Mouse (Mus musculus) megakaryocyte-erythroid progenitor cell, adult 5-6 weeks (primary cell): ENCODE results near the gene March8. TPM values are rescaled to one million over a fixed set of nuclear protein-coding genes. Genes with fewer than 3 reads are reported as not detected.
A peak's percentile ranks its signal among the peaks of the same experiment; 100 is the strongest.

ENCODE experiments used
- ATAC-seq: replicated peaks from 2 replicates; pipeline ENCODE4 v1.8.0; 2016; ENCODE audit warnings: mild to moderate bottlenecking, inconsistent platforms; ENCODE audit not compliant: severe bottlenecking, poor library complexity, low FRiP score, low TSS enrichment
- total RNA-seq, 2 experiments: library from RNA; stranded (forward) in 1 of 2; stranded (reverse) in 1 of 2; fragments of 200-1000, 215-1000 nt in 1 of 2; fragments of >200 nt in 1 of 2; fragmentation: Nextera tagmentation in 1 of 2; gene quantifications; 2 replicates each; pipeline ENCODE4 v1.2.3; 2014 to 2017

The March8 gene
- total RNA-seq, 2 experiments from 2014 or later, result 47.0 to 48.1 TPM

DNA sequence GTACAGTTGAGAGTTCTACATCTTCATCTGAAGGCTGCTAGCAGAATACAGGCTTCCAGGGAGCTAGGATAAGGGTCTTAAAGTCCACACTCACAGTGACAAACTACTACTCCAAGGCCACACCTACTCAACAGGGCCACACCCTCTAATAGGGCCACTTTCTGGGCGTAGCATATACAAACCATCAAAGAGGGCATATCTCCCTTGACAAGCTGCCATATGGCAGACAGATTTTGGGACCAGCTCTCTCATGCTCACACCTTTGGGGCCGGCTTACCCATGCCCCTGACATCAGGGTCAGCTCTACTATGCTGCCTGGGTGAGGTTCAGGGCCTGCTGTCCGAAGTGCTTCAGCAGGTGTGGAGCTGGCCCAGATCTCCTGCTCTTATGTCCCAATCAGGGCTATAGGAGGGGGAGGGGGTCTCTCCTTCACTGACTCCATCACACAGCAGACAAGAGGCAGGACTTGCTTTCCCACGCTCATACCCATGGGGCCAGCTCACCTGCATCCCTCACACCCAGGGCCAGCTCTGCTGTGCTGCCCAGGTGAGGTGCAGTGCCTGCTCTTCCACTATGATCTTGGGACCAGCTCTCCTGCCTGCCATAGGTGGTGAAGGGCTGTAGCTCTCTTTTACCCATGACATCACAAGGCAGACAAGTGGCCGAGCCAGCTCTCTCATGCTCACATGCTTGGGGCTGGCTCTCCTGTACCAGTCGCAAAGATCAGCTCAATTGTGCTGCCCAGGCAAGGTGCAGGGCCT, 32.6 kb downstream of the March8 start:
- peak; percentile 93 for ATAC-seq

- no peak for ATAC-seq
These were observed 33.7 kb downstream of the March8 start for GRCm38 (mm10) chr6:116371500-116371899.

GRCm38 (mm10) chr6:116374136-116374535, 36.3 kb downstream of the March8 start:
- ATAC-seq, result no peak

GRCm38 (mm10) chr6:116374618-116375017, 36.8 kb downstream of the March8 start:
- no peak for ATAC-seq

- ATAC-seq, result peak; percentile 70
These were observed 41.1 kb downstream of the March8 start for GRCm38 (mm10) chr6:116378892-116379291.

GRCm38 (mm10) chr6:116380157-116380556, 42.3 kb downstream of the March8 start:
- no peak for ATAC-seq

- ATAC-seq, result no peak
These were observed 43.8 kb downstream of the March8 start for GRCm38 (mm10) chr6:116381605-116382004.

DNA sequence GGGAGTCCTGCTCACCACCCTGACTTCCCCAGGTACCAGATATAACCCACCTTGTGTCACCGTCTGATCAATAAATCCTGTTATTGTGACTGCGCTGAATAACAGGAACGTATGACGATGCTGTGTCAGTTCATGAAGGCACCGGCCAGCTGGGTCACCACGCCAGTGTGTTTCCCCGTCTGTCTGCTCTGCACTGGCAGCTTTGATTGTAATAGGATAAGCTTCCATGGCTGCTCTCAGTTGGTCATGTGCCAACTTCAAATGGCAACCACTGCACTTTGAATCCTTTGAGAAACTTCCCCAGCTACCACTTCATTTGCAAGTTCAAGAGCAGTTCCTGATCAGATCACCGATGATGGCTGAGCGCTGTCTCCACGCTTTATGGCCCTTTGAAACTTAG, 45.8 kb downstream of the March8 start:
- no peak for ATAC-seq

GRCm38 (mm10) chr6:116385194-116386044, 47.6 kb downstream of the March8 start:
- no peak for ATAC-seq

DNA sequence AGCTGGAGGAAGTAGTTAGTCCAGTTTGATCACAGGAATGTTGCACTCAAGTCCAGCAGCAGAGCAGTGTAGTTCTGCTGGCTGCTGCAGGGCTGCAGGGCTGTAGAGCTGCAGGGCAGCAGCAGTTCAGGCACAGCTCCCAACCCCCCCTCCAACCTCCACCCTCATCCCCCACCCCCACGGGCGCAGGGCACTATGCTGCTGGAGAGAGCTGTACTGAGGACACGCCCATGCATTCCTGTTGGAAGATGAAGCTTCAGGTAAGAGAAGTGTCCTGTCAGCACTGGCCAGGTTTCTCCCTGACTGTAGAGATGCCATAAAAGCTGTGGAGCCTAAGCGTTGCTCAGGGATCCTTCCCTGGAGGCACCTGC, 48.2 kb downstream of the March8 start:
- no peak for ATAC-seq

DNA sequence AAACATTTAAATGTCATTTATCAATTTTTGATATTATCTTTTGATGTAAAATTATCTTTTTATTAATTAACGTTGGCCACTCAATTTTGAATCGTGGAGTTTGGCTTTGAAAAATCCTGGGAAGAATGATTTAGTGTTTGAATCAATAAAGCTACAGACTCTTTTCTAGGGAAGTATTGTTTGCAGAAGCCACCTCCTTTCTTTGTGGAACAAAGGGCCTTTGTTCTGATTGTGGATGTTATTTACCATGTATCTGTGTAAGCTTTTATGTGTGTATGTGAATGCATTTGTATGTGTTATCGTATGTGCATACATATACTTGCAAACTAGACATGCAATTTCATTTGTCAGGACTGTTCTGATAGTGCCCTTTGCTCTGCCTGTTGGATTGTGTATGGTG, 48.7 kb downstream of the March8 start:
- no peak for ATAC-seq

- no peak for ATAC-seq
These were observed 50.2 kb downstream of the March8 start for GRCm38 (mm10) chr6:116388068-116388467.

DNA sequence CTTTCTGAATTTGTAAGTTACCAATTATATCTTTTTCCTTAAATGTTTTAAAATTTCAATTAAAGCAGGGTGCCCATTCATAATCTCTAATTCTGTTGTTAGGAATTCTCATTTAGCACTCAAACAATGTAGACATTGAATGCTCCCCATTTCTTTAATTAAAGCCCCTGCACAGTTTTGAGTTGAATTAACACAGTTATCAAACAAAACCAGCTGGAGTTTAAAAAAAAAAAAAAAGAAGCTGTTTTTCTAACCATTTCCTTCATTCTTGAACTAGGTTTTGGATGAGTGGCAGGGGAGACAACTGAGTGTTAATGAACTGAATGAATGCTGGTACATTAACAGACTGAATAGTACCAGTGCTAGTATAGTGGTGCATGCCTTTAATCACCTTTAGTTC, 51.7 kb downstream of the March8 start:
- ATAC-seq, result no peak

DNA sequence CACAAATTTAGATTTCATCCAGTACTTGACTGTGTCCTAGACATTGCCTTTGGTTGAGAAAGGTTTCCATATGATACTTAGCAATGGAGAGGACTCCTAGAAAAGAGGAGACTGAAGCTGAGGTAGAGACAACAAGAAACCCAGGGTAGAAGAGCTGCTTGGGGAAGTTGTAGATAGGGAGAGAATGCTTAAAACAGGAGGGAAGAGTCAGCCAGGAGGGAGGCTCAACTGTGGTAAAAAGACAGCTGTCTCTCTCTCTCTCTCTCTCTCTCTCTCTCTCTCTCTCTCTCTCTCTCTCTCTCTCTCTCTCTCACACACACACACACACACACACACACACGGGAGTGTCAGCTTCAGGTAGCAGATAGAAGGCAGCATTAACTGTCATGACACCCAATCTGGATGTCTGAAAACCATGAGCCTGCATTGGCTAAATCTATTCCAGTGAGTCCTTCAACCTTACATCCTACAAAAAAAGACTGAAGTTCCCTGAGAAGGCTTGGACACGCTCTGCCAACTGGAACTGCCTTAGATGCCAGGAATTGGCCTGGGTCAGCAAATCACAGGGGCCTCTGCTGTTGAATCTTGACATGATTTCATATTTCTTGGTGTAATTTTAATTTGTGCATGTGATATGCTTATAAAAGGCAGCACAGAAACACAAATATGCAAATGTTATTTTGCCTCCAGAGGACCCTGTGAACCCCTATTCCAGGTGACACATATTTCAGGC, 57.3 kb downstream of the March8 start:
- ATAC-seq, result no peak

- no peak for ATAC-seq
These were observed 59.8 kb downstream of the March8 start for GRCm38 (mm10) chr6:116397621-116398020.

DNA sequence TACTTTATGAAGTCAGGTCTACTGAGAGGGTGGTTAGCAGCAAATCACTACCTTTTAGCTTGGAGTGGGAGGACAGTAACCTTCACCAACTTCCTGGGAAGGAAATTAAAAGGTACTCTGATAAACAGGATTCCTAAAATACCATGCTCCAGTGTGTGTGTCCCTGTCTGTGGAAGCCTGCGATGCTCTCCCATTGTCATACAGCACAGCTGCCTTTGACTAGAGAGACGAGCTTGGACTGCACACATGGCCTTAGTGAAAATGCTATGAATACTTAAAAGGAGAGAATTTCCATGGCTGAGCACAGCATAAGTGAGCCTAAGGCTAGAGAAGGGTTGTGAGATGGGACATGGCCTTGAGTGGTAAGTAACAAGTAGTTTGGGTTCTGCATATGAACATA, 60.3 kb downstream of the March8 start:
- ATAC-seq, result no peak

- ATAC-seq, result no peak
These were observed 64.1 kb downstream of the March8 start for GRCm38 (mm10) chr6:116401746-116402423.

DNA sequence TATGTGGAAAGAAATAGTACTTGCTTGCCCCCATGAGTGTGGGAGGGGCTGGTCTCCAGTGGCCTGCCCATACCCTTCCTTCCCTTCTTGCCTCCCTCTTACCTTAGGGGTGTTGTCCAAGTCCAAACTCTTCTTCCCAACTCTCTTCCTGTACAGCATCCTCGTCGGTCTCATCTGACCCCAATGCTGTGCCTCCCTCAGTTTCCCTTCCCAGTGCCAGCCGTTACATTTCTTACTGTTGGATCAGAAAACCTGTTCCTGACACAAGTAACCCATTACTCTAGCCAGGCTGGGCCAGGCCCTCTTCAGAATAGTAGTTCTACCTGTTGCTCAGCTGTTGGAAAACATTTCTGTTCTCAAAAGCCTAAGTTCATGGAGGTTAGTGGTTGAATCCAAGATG, 64.6 kb downstream of the March8 start:
- ATAC-seq, result no peak

DNA sequence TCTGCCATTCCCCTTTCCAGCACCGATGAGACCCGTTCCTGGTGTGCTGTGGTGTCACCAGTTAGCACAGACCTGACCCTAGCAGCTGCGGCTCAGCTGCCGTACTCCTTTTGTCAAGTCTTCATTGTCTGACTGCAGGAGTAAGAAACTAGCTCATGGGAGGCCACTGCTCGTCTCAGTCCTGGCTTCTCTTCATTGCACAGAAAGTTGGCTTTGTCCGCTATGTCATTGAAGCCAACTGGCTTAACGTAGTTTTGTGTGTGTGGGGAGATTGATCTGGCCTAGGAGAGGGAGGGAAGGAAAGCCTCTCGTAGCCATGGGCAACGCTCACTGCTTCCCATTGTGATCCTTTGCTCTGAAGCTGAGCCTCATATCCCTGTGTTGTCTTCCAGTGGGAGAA, 67.4 kb downstream of the March8 start:
- ATAC-seq, result no peak

DNA sequence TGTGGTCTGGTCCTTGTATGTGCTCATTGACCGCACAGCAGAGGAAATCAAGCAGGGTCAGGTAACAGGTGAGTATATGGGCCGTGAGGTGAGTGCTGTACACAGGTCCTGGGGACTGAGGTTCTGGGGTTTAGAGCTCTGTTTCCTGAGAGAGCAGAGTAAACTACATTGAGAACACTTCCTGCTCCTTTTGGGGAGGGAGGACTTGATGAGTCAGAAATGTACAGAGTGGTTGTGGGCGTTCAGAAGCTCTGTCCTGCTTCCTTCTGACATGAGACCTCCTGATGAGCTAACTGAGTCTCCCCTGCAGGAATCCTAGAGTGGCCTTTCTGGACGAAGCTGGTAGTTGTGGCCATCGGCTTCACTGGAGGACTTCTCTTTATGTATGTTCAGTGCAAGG, 67.9 kb downstream of the March8 start:
- ATAC-seq, result no peak
